Mouse (Mus musculus) leukemia stem cell, adult 10-12 weeks (primary cell): ENCODE results near the gene Bend3. TPM values are rescaled to one million over a fixed set of nuclear protein-coding genes. Genes with fewer than 3 reads are reported as not detected.

ENCODE experiments used
- polyA plus RNA-seq: library from polyadenylated mRNA; stranded (reverse); fragments of >175 nt; gene quantifications from 2 replicates; pipeline ENCODE4 v1.2.3, GENCODE M21; 2012; ENCODE audit warnings: low replicate concordance

Bend3 gene
- 6.3 and 7.5 TPM in 2 replicates for polyA plus RNA-seq

DNA sequence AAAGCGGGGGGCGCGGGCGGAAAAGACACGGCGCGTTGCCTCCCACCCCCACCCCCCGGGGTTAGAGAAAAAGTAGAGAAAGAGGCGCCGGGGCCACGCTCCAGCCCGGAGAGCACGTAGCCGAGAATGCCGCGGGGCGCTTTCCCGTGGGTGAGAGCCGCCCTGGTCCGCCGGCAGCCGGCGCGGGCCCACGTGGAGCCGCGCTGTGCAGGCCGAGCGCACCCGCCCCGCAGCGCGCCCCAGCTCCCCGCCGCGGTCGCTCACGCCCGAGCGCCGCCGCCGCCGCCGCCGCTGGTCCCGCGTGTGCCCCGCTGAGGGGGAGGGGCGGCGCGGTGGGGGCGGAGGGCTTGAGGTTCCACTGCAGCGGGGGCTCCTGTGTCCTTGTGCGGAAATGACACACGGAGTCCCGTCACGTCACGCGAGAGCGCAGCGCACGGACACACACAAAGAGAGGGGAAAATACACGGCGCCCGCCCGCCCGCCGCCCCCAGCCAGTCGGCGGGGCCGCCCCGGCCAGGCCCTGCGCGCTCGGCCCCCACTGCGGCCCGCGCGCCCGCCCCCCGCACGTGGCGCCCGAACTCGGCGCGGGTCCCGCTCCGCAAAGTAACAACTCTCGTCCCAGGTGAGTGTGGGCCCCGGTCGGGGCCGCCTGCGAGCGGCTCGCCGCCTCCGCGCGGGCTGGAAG is at the start of gene Bend3:
Gene Bend3, plus strand, starts transcription at position 81 of the 685 bp plus-strand sequence.

GRCm38 (mm10) chr10:43523931-43524330 is 45.3 kb downstream of the Bend3 start, which contains the start of gene Gm9803:
Gene Gm9803 (plus strand): TSS chr10:43524084.

GRCm38 (mm10) chr10:43540442-43541152 is 62.0 kb downstream of the Bend3 start, which contains the start of gene 1700021F05Rik:
Gene 1700021F05Rik (minus strand): TSS chr10:43540994.

Other genes with a start within 250 kb of the Bend3 start
- 6.9 and 13.8 TPM in 2 replicates for gene Gm9803, start 45.3 kb downstream of the Bend3 start, polyA plus RNA-seq
- gene 1700021F05Rik, start 62.2 kb downstream of the Bend3 start, polyA plus RNA-seq, result 5.3 and 11.0 TPM in 2 replicates
- gene Cd24a, start 99.5 kb downstream of the Bend3 start, polyA plus RNA-seq, result 362 and 981 TPM in 2 replicates